Mouse (Mus musculus): ENCODE results near the gene Tmem95. TPM values are rescaled to one million over a fixed set of nuclear protein-coding genes. Genes with fewer than 3 reads are reported as not detected.
A peak's percentile ranks its signal among the peaks of the same experiment; 100 is the strongest.

The Tmem95 gene
- total RNA-seq, 2 experiments from 2014 or later, result not detected

GRCm38 (mm10) chr11:69912716-69913530 lies 35.1 kb upstream of the Tmem95 start:
- intact Hi-C loops (cut with DNase I), result loop anchor here (5.0 kb wide), 1 partner anchor 241 kb away; the partner anchor contains the start of gene Eif4a1
- no peak for DNase-seq (ENCODE audit: low spot score in 2 of 2)

- no peak for DNase-seq (ENCODE audit: low spot score in 2 of 2)
- intact Hi-C loops (cut with DNase I), result loop anchor here (5.0 kb wide), 1 partner anchor 239 kb away; the partner anchor contains the start of gene Eif4a1
Measured at GRCm38 (mm10) chr11:69911701-69912100, 33.9 kb upstream of the Tmem95 start.

GRCm38 (mm10) chr11:69910781-69911560 lies 33.2 kb upstream of the Tmem95 start:
- no peak for DNase-seq (ENCODE audit: low spot score in 2 of 2)
- intact Hi-C loops (cut with DNase I), result loop anchor here (5.0 kb wide), 1 partner anchor 239 kb away; the partner anchor contains the start of gene Eif4a1

- no peak for DNase-seq (ENCODE audit: low spot score in 2 of 2)
- intact Hi-C loops (cut with DNase I), result loop anchor here (5.0 kb wide), 1 partner anchor 238 kb away; the partner anchor contains the start of gene Eif4a1
Measured at GRCm38 (mm10) chr11:69910177-69910576, 32.4 kb upstream of the Tmem95 start.

- intact Hi-C loops (cut with DNase I), result no loop called here
- DNase-seq (ENCODE audit: low spot score in 2 of 2), result no peak
Measured at GRCm38 (mm10) chr11:69909174-69909573, 31.4 kb upstream of the Tmem95 start.

- intact Hi-C loops (cut with DNase I), result no loop called here
- DNase-seq (ENCODE audit: low spot score in 2 of 2), result no peak
Measured at GRCm38 (mm10) chr11:69908645-69909044, 30.8 kb upstream of the Tmem95 start.

GRCm38 (mm10) chr11:69904311-69904710 lies 26.5 kb upstream of the Tmem95 start:
- intact Hi-C loops (cut with DNase I), result loop anchor here (5.0 kb wide), 1 partner anchor 57 kb away; the partner anchor contains the start of gene Plscr3

GRCm38 (mm10) chr11:69902972-69903371 lies 25.2 kb upstream of the Tmem95 start:
- intact Hi-C loops (cut with DNase I), result loop anchor here (5.0 kb wide), 1 partner anchor 56 kb away; the partner anchor contains the start of gene Plscr3
- no peak for DNase-seq (ENCODE audit: low spot score in 2 of 2)

More at GRCm38 (mm10) chr11:69904311-69904710, 26.5 kb upstream of the Tmem95 start:
- no peak for DNase-seq (ENCODE audit: low spot score in 2 of 2)

- peak in 1 of 2 experiments; percentile 20 for DNase-seq (ENCODE audit: low spot score in 2 of 2)
- intact Hi-C loops (cut with DNase I), result loop anchor here (5.0 kb wide), 1 partner anchor 55 kb away; the partner anchor contains the start of gene Plscr3
Measured at GRCm38 (mm10) chr11:69901993-69902392, 24.2 kb upstream of the Tmem95 start.

GRCm38 (mm10) chr11:69901406-69901846 lies 23.6 kb upstream of the Tmem95 start:
- intact Hi-C loops (cut with DNase I), result loop anchor here (5.0 kb wide), 1 partner anchor 54 kb away; the partner anchor contains the start of gene Plscr3
- peak; percentile 97 to 98 for DNase-seq (ENCODE audit: low spot score in 2 of 2)

GRCm38 (mm10) chr11:69900471-69901405 lies 22.9 kb upstream of the Tmem95 start, which contains the start of the genes 2810408A11Rik and Neurl4:
TSS of gene 2810408A11Rik (minus strand) at chr11:69900987.
TSS of gene Neurl4 (plus strand) at chr11:69901072.
- intact Hi-C loops (cut with DNase I), result loop anchor here (5.0 kb wide), 1 partner anchor 53 kb away; the partner anchor contains the start of gene Plscr3
- peak; percentile 88 to 89 for DNase-seq (ENCODE audit: low spot score in 2 of 2)

- intact Hi-C loops (cut with DNase I), result loop anchor here (5.0 kb wide), 1 partner anchor 53 kb away; the partner anchor contains the start of gene Plscr3
- no peak for DNase-seq (ENCODE audit: low spot score in 2 of 2)
Measured at GRCm38 (mm10) chr11:69899870-69900269, 22.1 kb upstream of the Tmem95 start.

- no peak for DNase-seq (ENCODE audit: low spot score in 2 of 2)
Measured at GRCm38 (mm10) chr11:69895291-69895690, 17.5 kb upstream of the Tmem95 start, which contains the start of gene Acap1. TSS of gene Acap1 (minus strand) at chr11:69895539.

GRCm38 (mm10) chr11:69894671-69895070 lies 16.9 kb upstream of the Tmem95 start:
- no peak for DNase-seq (ENCODE audit: low spot score in 2 of 2)
- intact Hi-C loops (cut with DNase I), result no loop called here

More at GRCm38 (mm10) chr11:69895291-69895690, 17.5 kb upstream of the Tmem95 start, which contains the start of gene Acap1:
- intact Hi-C loops (cut with DNase I), result no loop called here

- peak; percentile 44 to 52 for DNase-seq (ENCODE audit: low spot score in 2 of 2)
- intact Hi-C loops (cut with DNase I), result no loop called here
Measured at GRCm38 (mm10) chr11:69891482-69891881, 13.7 kb upstream of the Tmem95 start.

- intact Hi-C loops (cut with DNase I), result no loop called here
- DNase-seq (ENCODE audit: low spot score in 2 of 2), result no peak
Measured at GRCm38 (mm10) chr11:69886907-69887635, 9.3 kb upstream of the Tmem95 start.

- intact Hi-C loops (cut with DNase I), result no loop called here
- no peak for DNase-seq (ENCODE audit: low spot score in 2 of 2)
Measured at GRCm38 (mm10) chr11:69884663-69885062, 6.8 kb upstream of the Tmem95 start.

Data from left cerebral cortex, postnatal 14 days (tissue).